Mouse (Mus musculus) 416B (cell line): ENCODE results near the gene Ndufaf2.

Source experiments
- DNase-seq: peaks from one replicate; pipeline ENCODE4 v3.0.0; 2011; ENCODE audit warnings: low read depth

Gene Ndufaf2

GRCm38 (mm10) chr13:108086036-108086435 lies 72.4 kb downstream of the Ndufaf2 start:
- no peak for DNase-seq

DNA sequence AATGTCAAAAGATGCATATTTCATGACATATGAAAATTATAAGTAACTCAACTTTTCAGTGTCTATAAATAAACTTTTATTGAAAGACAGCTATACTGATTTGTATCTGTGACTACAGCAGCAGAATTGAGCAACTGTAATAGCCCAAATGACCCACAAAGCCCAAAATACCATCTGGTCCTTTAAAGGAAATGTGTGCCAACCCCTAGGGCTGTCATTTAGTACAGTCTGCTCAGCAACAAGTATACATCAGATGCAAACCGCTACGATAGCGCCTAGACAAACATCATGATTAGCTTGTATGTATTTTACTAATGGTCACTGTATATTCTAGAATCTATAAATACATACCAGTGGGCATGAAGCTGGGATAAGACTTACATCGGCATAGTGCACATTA lies 74.3 kb downstream of the Ndufaf2 start:
- peak; percentile 19 for DNase-seq

DNA sequence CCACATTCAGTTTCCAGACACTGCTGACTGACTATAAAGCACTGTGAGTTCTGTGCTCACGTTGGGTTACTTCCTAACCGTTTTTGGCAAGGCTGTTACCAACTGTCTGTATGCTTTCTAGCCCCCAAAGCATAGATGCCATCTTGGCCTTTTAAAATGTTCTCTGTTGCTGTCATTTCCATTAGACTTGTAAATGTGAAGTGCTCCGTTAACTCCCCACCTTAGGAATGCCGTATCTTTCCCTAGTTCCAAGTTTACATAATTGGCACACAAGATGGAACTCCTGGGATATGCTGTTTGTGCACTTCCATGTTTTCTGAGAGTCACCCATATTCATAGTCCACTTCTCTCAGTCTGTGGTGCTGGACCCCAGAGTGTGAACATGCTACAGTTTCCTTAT lies 80.5 kb downstream of the Ndufaf2 start:
- DNase-seq = no peak

- no peak for DNase-seq
These were observed 80.9 kb downstream of the Ndufaf2 start for GRCm38 (mm10) chr13:108077476-108077875.

GRCm38 (mm10) chr13:108070171-108070570 lies 88.3 kb downstream of the Ndufaf2 start:
- no peak for DNase-seq

DNA sequence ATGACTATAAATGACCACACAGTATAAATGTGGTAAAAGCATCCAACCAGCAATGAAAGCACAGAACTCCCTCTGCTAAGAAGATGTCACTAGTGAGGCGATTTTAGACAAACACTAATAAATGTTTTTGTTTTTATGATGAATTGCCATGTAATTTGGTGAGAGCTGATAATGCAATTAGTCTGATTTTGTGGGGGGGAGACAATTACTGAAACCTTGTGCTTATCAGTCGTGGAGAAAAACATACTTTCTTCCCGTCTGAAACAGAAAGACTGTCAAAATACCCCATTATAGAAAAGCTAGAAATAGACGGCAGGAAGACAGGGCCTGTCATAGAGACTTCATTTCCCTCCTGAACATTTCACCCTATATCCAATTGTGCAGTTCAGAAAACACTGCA lies 89.3 kb downstream of the Ndufaf2 start:
- no peak for DNase-seq

- no peak for DNase-seq
These were observed 92.4 kb downstream of the Ndufaf2 start for GRCm38 (mm10) chr13:108066021-108066420.

DNA sequence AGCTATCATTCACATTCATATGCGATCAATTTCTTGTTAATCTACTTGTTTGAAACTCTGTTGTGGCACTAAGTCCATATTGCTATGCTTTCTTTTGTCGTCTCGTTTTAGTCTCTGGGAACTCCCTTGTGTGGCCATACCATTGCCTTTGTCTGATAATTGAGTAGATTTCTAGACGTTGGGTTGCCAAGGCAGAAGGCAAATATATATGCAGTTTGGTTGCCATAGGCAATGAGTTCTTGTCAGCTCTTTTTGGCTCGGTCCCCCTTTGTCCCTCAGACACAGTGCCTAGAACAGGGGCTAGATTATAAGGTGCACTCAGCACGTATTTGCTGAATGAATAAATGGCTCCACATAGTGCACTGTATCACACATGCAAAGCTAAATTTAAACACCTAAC lies 94.1 kb downstream of the Ndufaf2 start:
- no peak for DNase-seq

- no peak for DNase-seq
These were observed 94.9 kb downstream of the Ndufaf2 start for GRCm38 (mm10) chr13:108063374-108064134.

- DNase-seq = no peak
These were observed 95.5 kb downstream of the Ndufaf2 start for GRCm38 (mm10) chr13:108062900-108063299.

GRCm38 (mm10) chr13:108060936-108061578 lies 97.4 kb downstream of the Ndufaf2 start:
- DNase-seq = no peak

GRCm38 (mm10) chr13:108060286-108060885 lies 98.0 kb downstream of the Ndufaf2 start:
- DNase-seq = no peak

GRCm38 (mm10) chr13:108056896-108057295 lies 101.5 kb downstream of the Ndufaf2 start:
- no peak for DNase-seq

GRCm38 (mm10) chr13:108047364-108047763 lies 111.1 kb downstream of the Ndufaf2 start:
- no peak for DNase-seq

DNA sequence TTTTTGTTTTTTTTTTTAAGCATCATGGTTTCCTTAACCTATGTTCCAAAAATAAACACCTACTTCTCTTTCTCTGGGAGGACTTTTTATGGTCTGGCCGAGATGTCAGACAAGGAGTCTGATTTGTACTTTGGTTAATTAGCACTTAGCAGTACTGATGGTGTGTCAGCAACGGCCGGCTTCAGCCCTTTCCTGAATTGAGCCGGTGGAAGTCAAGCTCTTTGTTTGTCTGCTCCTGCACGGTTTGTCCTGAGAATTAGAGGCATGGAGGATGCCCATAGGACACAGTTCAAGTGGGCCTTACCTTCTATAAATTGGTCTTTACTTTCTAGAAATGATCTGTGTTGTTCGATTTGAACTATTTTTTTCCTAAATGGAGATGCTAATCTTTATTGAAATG lies 111.5 kb downstream of the Ndufaf2 start:
- DNase-seq = no peak

DNA sequence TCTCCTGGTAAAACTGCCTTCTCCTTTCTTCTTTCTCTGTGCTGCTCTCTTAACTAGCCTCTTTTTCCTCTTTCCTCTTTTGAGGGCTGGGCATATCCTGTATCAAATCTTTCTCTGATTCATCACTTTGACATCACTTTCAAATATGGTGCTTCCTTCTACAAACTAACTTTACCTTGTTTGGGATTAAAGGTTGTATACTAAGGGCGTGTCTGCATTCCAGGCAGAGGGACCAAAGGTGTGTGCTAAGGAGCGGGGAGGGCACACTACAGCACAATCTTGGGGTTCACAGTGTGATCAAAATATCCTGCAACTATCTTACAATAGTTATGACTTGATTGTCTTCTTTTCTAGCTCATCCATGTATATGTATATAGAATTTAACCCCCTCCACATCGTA lies 112.4 kb downstream of the Ndufaf2 start:
- DNase-seq = no peak

DNA sequence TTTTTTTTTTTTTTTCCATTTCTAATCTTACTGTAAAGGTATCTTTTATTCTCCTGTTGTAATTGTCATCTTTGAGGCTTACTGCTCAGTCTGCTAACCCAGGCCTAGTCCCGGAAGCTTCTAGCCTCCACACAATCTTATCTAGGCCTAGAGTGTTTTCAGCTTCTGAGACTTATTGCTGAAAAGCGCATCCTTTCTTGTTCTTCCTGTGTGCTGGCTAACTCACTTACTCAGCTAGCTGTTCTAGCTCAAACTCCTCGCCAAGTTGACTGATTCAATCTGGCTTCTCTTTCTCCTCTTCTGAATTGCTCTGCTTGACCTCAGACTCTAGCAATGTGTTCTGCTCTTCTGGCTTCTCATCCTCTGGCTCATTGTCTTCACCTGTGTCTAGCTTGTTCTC lies 112.8 kb downstream of the Ndufaf2 start:
- DNase-seq = no peak

DNA sequence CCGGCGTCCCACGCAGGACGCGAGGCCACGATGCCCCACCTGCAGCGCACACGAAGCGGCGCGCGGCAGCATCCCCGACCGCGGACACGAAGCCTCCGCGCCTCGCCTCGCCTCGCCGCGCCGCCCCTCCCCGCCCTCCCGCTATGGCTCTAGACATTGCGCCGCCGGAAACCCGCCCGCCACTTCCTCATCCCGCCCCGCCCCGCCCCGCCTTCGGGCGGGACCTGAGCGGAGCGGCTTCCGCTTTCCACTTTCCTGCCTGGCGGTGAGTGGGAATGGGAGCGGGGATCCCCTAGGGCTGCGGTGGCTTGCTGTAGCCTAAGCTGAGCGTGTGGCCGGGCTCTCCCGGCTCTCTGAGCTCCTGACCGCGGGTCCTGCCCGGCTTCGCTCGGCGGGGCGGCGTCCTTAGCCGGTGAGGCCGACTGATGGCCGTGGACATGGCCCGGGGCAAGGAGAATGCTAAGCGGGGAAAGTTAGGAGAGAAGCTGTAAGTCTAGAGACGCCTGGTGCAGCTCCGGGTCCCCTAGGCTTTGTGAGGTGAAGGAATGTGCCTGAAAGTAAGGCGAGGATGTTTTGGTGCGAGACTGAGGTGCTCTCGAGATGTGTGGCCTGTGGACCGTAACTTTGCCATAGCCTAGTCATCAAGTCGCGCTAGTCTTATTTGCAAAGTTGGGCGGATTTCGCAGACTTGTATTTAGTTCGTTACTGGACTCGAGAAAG lies 114.0 kb downstream of the Ndufaf2 start, which contains the start of gene Smim15:
Gene Smim15, plus strand, starts transcription at position 225 of the 720 bp plus-strand sequence.
- peak; percentile 82 for DNase-seq

- DNase-seq = peak; percentile 67
These were observed 114.8 kb downstream of the Ndufaf2 start for GRCm38 (mm10) chr13:108043431-108044221.

GRCm38 (mm10) chr13:108041358-108041757 lies 117.1 kb downstream of the Ndufaf2 start:
- peak; percentile 86 for DNase-seq

- DNase-seq = no peak
These were observed 118.0 kb downstream of the Ndufaf2 start for GRCm38 (mm10) chr13:108040451-108040850.

- DNase-seq = no peak
These were observed 118.5 kb downstream of the Ndufaf2 start for GRCm38 (mm10) chr13:108039902-108040301.
